Mouse (Mus musculus): ENCODE measurements around the gene Pwp2. TPM values are rescaled to one million over a fixed set of nuclear protein-coding genes. Genes with fewer than 3 reads are reported as not detected.

Gene Pwp2
- total and polyA plus RNA-seq, 3 experiments, result 11.0 to 23.4 (median 18.8) TPM

DNA sequence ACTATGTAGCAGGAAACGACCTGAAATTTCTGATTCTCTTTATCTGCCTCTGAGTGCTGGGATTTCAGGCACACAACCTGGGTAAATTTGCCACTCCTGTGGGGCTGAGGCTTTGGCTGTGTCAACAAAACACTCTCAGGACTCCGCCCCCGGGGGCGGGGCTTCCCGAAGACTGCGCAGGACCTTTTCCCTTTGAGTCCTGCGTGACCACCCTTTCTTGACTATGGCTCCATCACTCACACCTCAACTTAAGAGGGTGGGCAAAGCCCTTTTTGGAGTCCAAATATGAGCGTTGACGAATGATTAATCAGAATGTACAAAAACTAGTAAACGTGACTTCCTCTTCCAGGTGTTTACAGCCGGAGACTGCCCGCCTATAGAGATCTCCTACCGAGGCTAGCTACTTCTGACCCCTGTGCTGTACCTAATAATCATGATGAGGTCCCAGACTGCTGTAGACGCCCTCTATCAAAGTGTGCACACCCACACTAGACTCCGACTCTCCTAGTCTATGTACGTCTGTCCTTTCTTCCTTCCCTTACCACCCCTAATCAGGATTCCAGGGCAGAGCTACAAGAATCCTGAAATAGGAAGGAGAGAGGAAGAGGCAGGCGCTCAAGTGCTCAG, 25.6 kb downstream of the Pwp2 start:
- H3K27me3 ChIP-seq (ENCODE audit: insufficient read depth, low read length), result peaks cover 6% of the 10 kb centered on the region
- peaks cover 21% of the 10 kb centered on the region for H3K4me1 ChIP-seq (ENCODE audit: insufficient read depth, low read depth, low read length)
- DNase-seq (ENCODE audit: low spot score) (no peak), ATAC-seq (ENCODE audit: extremely low read depth, insufficient number of reproducible peaks, low FRiP score, poor library complexity, severe bottlenecking) (no peak)
- peaks cover 44% of the 10 kb centered on the region for H3K36me3 ChIP-seq (replicated peaks)
- H3K4me3 ChIP-seq (ENCODE audit: low read depth, low read length), result no peak overlapping the region
- H3K9me3 ChIP-seq (replicated peaks), result no peaks in the 10 kb centered on the region
- no peak for TF ChIP-seq GATA1 (IDR thresholded peaks at IDR 0.05; ENCODE audit: borderline replicate concordance, low read length)
- TF ChIP-seq CTCF (IDR thresholded peaks at IDR 0.05; ENCODE audit: low read depth, low read length), result no peak
- TF ChIP-seq TAL1 (conservative IDR thresholded peaks at IDR 0.05; ENCODE audit: low read depth, low read length), result no peak
- no peak for TF ChIP-seq GATA2 (IDR thresholded peaks at IDR 0.05; ENCODE audit: borderline replicate concordance, low read depth, low read length)
- no peak for TF ChIP-seq POLR2AphosphoS5 (IDR thresholded peaks at IDR 0.05; ENCODE audit: insufficient replicate concordance, low read depth, low read length)

DNA sequence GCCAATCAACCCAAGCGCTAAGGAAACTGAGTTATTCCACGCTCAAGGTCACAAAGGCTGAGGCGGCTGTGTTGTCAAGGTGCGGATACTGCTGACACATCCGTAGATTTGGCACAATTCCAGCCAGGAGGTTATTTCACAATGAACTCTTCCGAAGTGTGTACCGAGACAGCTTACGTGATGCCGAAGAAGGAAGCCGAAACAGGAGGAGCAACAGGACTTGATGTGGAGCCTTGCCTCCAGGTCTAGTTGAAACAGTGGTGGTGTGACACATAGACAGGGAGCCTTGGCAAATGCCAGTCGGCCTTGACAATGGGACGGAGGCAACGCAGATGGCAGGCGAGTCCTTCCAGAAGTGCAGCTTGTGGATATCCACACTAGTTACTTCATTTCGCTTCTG, 26.9 kb downstream of the Pwp2 start:
- ATAC-seq (ENCODE audit: extremely low read depth, insufficient number of reproducible peaks, low FRiP score, poor library complexity, severe bottlenecking), result no peak
- TF ChIP-seq TAL1 (conservative IDR thresholded peaks at IDR 0.05; ENCODE audit: low read depth, low read length) (no peak), POLR2AphosphoS5 (IDR thresholded peaks at IDR 0.05; ENCODE audit: insufficient replicate concordance, low read depth, low read length) (no peak), GATA1 (IDR thresholded peaks at IDR 0.05; ENCODE audit: borderline replicate concordance, low read length) (no peak), CTCF (IDR thresholded peaks at IDR 0.05; ENCODE audit: low read depth, low read length) (no peak), GATA2 (IDR thresholded peaks at IDR 0.05; ENCODE audit: borderline replicate concordance, low read depth, low read length) (no peak)
- Histone ChIP-seq H3K4me3 (ENCODE audit: low read depth, low read length) (no peak overlapping the region), H3K27me3 (ENCODE audit: insufficient read depth, low read length) (peaks cover 12% of the 10 kb centered on the region), H3K36me3 (replicated peaks) (peaks cover 31% of the 10 kb centered on the region), H3K4me1 (ENCODE audit: insufficient read depth, low read depth, low read length) (peaks cover 14% of the 10 kb centered on the region), H3K9me3 (replicated peaks) (no peaks in the 10 kb centered on the region)
- DNase-seq (ENCODE audit: low spot score), result no peak

DNA sequence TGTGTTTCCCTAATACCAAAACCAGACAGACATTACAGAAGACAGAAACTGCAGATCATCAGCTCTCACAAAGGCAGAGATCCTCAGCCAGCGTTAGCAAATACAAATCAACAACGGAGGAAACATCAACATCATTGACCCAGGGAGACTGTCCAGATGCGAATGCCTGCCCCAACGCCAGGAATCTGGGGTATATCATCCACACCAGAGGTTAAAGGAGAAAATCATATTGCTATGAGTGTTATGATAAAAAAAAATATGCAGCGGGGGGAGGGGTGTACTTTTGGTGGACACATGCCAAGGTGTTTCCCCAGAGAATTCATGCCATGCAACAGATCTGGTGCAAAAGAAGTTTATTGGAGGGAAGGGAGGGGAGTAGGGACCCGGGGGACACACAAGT, 28.0 kb downstream of the Pwp2 start:
- no peak for TF ChIP-seq POLR2AphosphoS5 (IDR thresholded peaks at IDR 0.05; ENCODE audit: insufficient replicate concordance, low read depth, low read length)
- no peak for TF ChIP-seq GATA2 (IDR thresholded peaks at IDR 0.05; ENCODE audit: borderline replicate concordance, low read depth, low read length)
- TF ChIP-seq CTCF (IDR thresholded peaks at IDR 0.05; ENCODE audit: low read depth, low read length), result no peak
- no peak for TF ChIP-seq GATA1 (IDR thresholded peaks at IDR 0.05; ENCODE audit: borderline replicate concordance, low read length)
- TF ChIP-seq TAL1 (conservative IDR thresholded peaks at IDR 0.05; ENCODE audit: low read depth, low read length), result no peak
- Histone ChIP-seq H3K36me3 (replicated peaks) (peaks cover 20% of the 10 kb centered on the region), H3K9me3 (replicated peaks) (no peaks in the 10 kb centered on the region), H3K4me3 (ENCODE audit: low read depth, low read length) (no peak overlapping the region), H3K27me3 (ENCODE audit: insufficient read depth, low read length) (peaks cover 14% of the 10 kb centered on the region), H3K4me1 (ENCODE audit: insufficient read depth, low read depth, low read length) (peaks cover 11% of the 10 kb centered on the region)
- DNase-seq (ENCODE audit: low spot score) (no peak), ATAC-seq (ENCODE audit: extremely low read depth, insufficient number of reproducible peaks, low FRiP score, poor library complexity, severe bottlenecking) (no peak)

DNA sequence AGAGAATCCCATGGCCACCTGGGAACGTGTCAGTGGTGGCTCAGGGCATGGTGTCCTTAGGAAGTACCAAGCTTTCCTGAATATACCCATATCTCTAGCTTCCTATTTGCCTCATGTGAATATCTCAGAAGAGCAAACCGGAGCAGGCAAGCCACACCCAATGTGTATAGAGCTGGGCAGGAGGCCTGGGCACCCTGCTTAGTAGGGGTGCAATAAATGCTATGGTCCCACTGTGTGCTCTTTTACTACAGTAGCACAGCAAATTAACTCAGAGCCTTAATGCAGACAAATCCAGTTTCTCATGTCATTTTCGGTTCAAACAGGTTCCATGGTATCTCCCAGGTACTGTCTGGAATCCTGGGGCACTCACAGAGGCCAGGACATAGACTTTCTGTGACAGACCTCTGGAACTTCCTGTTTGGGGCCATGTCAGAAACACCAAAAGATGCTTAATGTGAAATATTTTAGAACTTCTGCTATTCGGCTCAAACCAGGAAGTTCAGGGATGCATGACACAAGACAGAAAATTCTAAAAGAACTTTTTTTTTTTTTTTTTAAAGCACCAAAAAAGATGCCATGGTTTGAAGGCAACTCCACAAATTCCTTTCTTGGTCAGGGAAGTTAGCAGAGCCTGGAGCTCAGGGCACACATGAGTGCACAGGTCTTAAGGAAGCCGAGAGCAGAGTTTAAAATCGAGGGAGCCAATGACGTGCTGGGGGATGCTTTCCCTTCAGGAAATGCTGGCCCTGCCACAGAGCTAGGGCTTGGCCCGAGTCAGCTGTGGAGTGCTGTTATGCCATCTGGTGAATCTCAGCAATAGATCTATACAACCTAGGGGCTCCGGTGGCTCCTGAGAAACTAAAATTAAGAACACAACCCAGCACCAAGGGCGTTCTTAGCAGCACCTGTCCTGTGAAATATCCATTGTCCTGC, 35.8 kb downstream of the Pwp2 start:
- ATAC-seq (ENCODE audit: extremely low read depth, insufficient number of reproducible peaks, low FRiP score, poor library complexity, severe bottlenecking), result no peak
- Histone ChIP-seq H3K27me3 (ENCODE audit: insufficient read depth, low read length) (peaks cover 37% of the 10 kb centered on the region), H3K36me3 (replicated peaks) (no peaks in the 10 kb centered on the region), H3K9me3 (replicated peaks) (no peaks in the 10 kb centered on the region), H3K4me3 (ENCODE audit: low read depth, low read length) (no peak overlapping the region), H3K4me1 (ENCODE audit: insufficient read depth, low read depth, low read length) (no peaks in the 10 kb centered on the region)
- TF ChIP-seq POLR2AphosphoS5 (IDR thresholded peaks at IDR 0.05; ENCODE audit: insufficient replicate concordance, low read depth, low read length), result no peak
- no peak for TF ChIP-seq GATA2 (IDR thresholded peaks at IDR 0.05; ENCODE audit: borderline replicate concordance, low read depth, low read length)
- TF ChIP-seq CTCF (IDR thresholded peaks at IDR 0.05; ENCODE audit: low read depth, low read length), result no peak
- no peak for TF ChIP-seq TAL1 (conservative IDR thresholded peaks at IDR 0.05; ENCODE audit: low read depth, low read length)
- TF ChIP-seq GATA1 (IDR thresholded peaks at IDR 0.05; ENCODE audit: borderline replicate concordance, low read length), result no peak
- no peak for DNase-seq (ENCODE audit: low spot score)

DNA sequence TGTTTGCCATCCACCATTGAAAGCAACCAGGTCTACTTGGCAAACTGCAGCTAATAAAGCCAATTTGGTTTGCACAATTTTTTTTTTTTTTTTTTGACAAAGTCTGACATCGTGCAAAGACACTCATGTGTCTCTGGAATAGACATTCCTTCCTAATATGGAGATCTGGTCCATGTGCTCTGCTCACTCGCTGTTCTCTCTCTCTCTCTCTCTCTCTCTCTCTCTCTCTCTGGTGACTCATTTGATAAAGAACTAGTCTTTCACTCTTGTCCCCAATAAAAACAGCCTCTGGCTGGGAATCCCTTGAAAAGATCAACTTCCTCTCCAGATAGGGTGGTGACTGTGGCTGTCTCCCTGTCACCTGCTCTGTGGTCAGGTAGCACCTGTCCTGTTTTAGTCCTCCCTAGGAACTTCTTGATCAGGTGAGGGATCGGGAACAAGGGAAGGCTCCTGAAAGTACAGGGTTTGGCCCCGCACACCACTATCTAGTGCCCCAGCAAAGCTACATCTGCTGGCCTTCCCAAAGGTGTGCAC, 37.0 kb downstream of the Pwp2 start:
- Histone ChIP-seq H3K4me3 (ENCODE audit: low read depth, low read length) (no peak overlapping the region), H3K36me3 (replicated peaks) (no peaks in the 10 kb centered on the region), H3K4me1 (ENCODE audit: insufficient read depth, low read depth, low read length) (no peaks in the 10 kb centered on the region), H3K9me3 (replicated peaks) (no peaks in the 10 kb centered on the region), H3K27me3 (ENCODE audit: insufficient read depth, low read length) (peaks cover 36% of the 10 kb centered on the region)
- no peak for ATAC-seq (ENCODE audit: extremely low read depth, insufficient number of reproducible peaks, low FRiP score, poor library complexity, severe bottlenecking)
- DNase-seq (ENCODE audit: low spot score), result no peak
- TF ChIP-seq GATA2 (IDR thresholded peaks at IDR 0.05; ENCODE audit: borderline replicate concordance, low read depth, low read length) (no peak), GATA1 (IDR thresholded peaks at IDR 0.05; ENCODE audit: borderline replicate concordance, low read length) (no peak), POLR2AphosphoS5 (IDR thresholded peaks at IDR 0.05; ENCODE audit: insufficient replicate concordance, low read depth, low read length) (no peak), TAL1 (conservative IDR thresholded peaks at IDR 0.05; ENCODE audit: low read depth, low read length) (no peak), CTCF (IDR thresholded peaks at IDR 0.05; ENCODE audit: low read depth, low read length) (no peak)
